Mouse (Mus musculus) c-Kit-negative CD71-positive TER-119-positive erythroid progenitor cells, embryonic 14.5 days (primary cell): Measurements from ENCODE around the gene Dcaf5.

Experiments used
- DNase-seq: peaks from one replicate; pipeline ENCODE4 v3.0.0-alpha.2; 2013; ENCODE audit warnings: low read depth, low spot score

The Dcaf5 gene

DNA sequence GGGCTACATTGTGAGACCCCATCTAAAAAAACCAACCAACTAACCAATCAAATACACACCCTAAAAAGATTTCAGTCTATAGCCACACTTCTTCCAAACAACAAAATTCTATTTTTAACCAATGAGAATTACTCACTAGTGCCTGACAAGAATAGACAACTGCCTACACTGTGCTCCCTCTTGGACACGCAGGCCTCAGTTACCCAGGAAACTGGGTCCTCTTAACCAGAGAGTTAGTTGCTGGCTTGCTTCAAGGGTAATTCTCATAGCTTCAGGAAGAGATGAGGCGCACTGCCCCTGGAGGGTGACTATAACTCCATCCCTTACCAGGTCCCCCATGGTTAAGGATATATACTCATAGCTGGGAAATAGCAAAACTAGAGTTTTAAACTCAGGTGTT, 95.5 kb downstream of the Dcaf5 start:
- DNase-seq = no peak

GRCm38 (mm10) chr12:80334162-80334561, 102.2 kb downstream of the Dcaf5 start:
- DNase-seq = no peak

- DNase-seq = no peak
Measured at GRCm38 (mm10) chr12:80331634-80332033, 104.8 kb downstream of the Dcaf5 start.

DNA sequence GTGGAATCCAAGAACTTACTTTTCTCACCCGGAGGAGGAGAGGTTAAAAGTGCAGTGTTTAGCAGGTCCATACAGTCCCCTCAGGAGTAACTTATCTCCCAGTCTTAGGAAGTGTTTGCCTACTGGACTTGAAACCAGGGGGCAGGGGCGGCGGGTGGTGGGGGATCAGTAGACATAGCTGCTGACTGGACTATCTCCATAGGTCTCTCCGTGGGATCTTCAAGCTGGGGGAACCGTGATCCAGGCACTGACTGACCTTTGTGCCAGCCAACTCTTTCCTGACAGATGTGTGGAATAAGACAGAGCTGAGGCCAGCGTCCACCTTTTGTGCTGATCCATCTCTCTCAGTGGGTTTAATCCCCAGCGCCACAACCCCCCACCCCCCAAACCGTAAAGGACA, 105.6 kb downstream of the Dcaf5 start:
- no peak for DNase-seq

DNA sequence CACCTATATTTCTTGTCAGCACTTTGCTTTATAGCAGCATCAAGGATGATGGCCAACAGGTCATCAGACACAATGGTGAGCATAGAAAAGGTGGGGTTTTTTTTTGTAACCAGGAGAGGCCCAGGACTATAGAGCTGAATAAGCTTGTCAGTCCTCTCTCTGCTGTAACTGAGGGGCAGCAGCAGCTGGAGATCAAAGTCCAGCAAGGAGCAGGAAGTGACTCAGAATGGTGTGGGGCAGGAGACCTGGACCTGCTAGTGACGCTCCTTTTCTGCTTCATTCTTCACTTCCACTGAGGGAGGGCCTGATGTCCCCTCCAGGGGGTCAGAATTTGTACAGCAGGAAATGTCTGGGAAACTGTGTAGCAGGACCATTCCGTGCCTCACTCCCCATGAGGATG, 106.8 kb downstream of the Dcaf5 start:
- no peak for DNase-seq

- DNase-seq = no peak
Measured at GRCm38 (mm10) chr12:80326047-80326446, 110.4 kb downstream of the Dcaf5 start.

GRCm38 (mm10) chr12:80324785-80325131, 111.6 kb downstream of the Dcaf5 start:
- no peak for DNase-seq

DNA sequence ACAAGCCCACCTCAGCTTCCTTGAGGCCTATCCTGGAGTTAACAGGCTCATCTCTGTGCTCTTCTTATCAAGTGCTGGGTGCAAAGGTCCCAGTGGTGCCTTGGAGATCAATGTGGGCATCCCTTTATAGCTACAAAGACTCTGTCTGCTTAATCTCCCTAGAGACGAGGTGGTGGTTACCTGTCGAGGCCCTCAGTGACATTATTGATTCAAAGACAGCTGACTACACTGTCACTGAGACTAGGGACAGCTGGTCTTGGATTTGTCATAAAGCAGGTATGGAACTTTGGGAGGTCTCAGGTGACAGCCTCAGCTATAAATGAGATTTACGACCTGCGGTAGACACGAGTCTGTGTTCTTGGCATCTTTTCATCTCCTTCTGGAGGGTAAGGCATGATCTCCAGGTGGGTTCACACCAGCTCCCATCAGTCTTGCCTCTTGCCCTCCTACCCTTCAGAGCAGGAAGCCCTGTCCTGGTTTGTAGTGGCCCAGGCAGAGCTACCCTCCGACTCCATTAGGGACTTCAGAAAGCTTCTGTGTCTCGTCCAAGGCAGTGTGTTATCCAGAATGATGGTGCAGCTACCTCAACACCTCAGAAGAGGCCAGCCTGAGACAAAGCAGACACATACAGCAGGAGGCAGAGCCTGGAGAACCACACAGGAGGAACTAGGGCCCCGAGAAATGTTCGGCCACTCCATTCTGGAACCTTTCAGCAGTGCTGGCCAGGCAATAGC, 112.2 kb downstream of the Dcaf5 start:
- DNase-seq = no peak

- DNase-seq = no peak
Measured at GRCm38 (mm10) chr12:80323371-80324050, 112.9 kb downstream of the Dcaf5 start.

GRCm38 (mm10) chr12:80322494-80322893, 113.9 kb downstream of the Dcaf5 start:
- DNase-seq = no peak

DNA sequence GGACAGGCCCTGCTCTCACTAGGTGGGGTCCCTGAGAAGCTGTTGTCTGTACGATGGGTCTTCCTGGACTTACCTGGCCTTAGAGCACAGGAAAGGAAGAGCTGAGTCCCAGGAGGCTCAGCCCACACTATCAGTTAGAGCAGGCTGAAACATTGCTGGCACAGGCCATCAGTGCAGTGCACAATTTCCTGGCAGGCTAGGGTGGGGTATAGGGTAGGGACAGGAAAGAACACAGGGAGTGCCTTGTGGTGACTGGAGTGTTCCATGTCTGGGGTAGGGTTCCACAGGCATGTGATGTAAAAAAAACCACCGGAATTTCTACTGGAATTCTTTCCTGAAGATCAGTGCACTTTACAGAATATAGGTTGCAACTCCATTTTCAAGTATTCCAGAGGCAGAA, 117.3 kb downstream of the Dcaf5 start:
- DNase-seq = no peak

- DNase-seq = no peak
Measured at GRCm38 (mm10) chr12:80315321-80315720, 121.1 kb downstream of the Dcaf5 start.

- no peak for DNase-seq
Measured at GRCm38 (mm10) chr12:80311959-80312669, 124.3 kb downstream of the Dcaf5 start.

- no peak for DNase-seq
Measured at GRCm38 (mm10) chr12:80307556-80307955, 128.8 kb downstream of the Dcaf5 start.

GRCm38 (mm10) chr12:80304518-80304917, 131.9 kb downstream of the Dcaf5 start:
- no peak for DNase-seq

DNA sequence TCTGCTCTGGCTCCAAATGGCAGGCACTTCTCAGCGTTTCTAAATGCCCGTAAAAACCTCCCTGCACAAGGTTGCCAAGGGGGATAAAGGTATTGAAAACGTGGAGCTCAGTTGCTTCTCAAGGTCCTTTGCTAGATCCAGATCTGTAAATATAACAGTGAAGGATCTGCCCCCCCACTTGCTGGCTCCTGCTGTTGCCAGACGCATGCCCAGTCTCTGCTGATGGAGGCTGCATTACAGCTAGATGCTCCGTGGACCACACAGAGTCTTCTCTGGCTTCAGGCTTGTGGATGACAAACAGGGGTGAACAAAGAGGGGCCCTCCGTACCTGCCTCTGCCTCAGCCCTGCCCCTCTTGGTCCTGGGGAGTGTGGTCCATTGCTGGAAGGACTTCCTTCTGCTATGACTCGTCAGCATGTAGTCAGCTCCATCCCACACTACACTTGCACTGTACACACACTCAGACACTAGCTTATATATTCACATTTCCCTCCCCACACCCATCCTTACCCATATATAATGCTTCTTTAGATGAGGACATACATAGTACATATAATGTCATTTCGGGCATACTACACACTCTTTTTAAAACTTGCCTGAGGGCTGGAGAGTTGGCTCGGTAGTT, 135.5 kb downstream of the Dcaf5 start:
- no peak for DNase-seq

DNA sequence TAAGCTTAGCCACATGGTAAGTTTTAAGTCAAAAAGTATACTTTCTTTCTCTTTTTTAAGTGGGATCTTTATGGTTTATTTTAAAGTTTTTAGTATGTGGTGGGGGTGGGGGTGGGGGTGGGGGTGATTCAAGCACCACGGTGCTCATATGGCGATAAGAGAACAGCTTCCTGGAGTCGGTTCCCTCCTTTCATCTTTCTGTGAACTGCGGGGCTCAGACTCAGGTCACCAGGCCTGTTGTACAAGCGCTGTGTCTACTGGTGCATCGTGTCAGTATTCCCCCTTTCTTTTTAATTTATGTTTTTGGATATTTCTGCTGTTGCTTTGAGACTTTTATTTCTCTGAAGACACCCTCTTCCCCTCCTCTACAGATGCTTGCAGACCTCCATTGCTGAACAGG, 137.7 kb downstream of the Dcaf5 start:
- no peak for DNase-seq

DNA sequence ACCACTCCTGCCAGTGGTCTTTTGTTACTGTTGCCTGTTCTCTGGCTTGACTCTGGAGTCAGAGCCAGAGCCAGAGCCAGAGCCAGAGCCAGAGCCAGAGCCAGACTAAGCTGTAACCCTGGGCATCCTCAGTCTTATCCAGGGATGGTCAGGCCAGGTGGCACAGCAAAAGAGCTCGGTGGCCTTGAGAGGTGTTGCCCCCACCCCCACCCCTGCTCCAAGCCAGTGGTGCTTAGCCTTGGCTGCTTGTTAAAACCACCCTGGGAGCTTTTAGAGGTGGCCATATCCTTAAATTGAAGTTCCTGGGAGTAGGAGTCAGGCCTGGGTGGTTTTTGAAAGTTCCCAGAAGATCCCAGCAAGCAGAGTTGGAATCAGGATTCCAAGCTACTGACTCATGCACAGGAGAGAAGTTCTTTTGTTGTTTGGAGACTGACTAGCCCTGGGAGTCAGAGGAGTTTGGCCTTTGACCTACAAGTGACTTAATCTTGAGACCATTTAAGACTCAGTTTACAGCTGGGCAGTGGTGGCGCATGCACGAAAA, 144.4 kb downstream of the Dcaf5 start:
- DNase-seq = no peak

DNA sequence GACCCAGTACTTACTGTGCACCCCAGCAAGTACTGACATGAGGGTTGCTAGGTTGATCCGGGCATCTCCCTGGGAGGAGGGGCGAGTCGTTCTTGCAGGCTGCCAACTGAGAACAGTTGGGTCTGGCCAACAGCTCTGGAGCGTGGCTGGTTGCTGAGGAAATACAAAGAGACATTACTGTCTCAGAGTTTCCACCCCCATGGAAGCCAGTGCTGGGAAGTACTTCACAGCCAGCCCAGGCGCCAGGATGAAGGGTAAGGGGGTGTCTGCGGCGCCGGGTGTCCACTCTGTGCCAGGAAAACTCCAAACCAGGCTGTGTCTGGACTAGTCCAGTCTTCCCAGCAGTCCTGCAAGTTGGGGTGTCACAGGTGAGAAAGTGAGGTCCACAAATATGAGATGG, 145.4 kb downstream of the Dcaf5 start:
- no peak for DNase-seq

GRCm38 (mm10) chr12:80290483-80290882, 145.9 kb downstream of the Dcaf5 start:
- no peak for DNase-seq

DNA sequence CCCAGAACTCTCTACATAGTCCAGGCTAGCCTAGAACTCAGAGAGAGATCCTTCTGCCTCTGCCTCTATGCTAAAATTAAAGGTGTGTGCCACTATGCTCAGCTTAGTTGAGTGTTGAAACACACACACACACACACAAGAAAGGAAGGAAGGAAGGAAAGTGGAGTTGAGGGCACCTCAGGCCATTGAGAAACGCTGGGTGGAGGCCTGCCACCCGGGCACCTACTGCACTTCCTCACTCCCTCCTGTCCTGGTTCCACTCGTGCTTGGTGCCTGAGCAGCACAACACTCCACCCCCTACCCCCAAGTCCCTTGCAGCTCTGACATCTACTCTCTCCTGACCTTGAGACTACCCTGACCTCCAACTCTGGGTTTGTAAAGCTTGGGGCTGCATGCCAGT, 146.7 kb downstream of the Dcaf5 start:
- no peak for DNase-seq

DNA sequence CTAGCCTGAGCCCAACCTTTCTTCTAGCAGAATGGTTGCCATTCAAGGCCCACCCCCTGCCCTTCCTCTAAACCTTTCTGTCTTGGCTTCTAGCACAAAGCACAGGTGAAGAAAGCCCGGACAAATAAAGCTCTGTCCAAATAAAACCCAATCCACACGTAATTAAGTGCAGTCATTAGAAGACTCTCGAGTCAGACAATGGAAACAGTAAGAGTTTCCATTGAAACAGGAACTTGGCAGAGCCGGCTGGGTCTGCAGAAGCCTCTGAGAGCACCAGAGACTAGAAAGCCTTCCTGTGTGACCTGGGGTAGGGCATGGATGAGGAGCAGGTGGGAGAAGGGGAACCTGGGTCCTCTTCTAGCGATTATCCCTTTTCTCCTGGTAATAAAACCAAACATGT, 150.5 kb downstream of the Dcaf5 start:
- DNase-seq = no peak
